Mouse (Mus musculus): ENCODE data around the gene 5730522E02Rik.

DNA sequence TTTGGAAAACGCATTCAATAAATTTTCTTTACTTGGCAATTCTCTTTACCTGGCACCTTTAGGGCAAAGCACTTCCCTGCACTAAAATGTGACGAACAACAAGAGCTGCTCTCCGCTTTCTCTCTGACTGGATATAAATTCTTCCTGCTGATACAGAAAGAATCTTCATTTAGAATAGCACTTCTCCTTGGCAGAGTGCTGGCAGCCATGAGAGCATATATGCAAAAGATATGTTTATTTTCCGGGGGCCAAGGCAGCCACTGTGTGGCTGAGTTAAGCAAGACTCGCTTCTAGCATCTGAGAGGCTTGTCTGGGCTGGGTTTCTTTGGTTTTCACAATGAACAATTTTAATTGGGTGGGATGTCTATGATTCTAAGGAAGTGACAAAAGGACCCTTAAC lies 564.3 kb downstream of the 5730522E02Rik start:
- TF ChIP-seq POLR2A (IDR thresholded peaks at IDR 0.05; ENCODE audit: borderline replicate concordance, low read depth, low read length) (no peak), CTCF (IDR thresholded peaks at IDR 0.05; ENCODE audit: low read depth, low read length) (no peak)
